Mouse (Mus musculus) brain, embryonic 14.5 days (tissue): Measurements from ENCODE around the gene Chd9.

Experiments
- CTCF ChIP-seq: fragments of 200-500 bp; IDR thresholded peaks from 2 replicates; pipeline ENCODE4 v1.5.1; 2012; ENCODE audit warnings: inconsistent platforms, mild to moderate bottlenecking, moderate library complexity, borderline replicate concordance; ENCODE audit not compliant: insufficient read depth, insufficient read length; ENCODE audit errors: extremely low read depth
- POLR2A ChIP-seq: fragments of 200-500 bp; IDR thresholded peaks from 2 replicates; pipeline ENCODE4 v1.6.1; 2012; ENCODE audit warnings: mild to moderate bottlenecking, inconsistent platforms, borderline replicate concordance; ENCODE audit not compliant: poor library complexity, insufficient read depth, insufficient read length, severe bottlenecking; ENCODE audit errors: extremely low read depth

DNA sequence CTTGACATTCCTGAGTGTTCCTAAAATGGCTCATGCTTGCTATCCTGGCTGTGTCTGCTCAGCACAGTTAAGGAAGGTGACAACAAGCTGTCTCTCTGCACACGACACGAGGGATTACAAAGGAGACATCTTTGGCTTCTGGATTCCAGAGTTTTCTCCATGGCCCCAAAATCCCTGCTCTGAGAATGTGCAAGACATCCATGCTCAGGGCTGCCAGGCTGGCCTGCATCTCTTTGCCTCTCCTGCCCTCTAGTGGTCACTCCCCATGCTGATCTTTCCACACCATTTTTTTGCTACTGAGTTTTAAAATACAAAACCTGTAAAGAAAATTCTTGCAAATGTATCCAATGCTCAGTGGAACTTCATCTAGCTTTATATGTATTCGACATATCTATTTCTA, 34.4 kb upstream of the Chd9 start:
- TF ChIP-seq POLR2A (no peak), CTCF (peak; percentile 93)
